Mouse (Mus musculus) telencephalon, adult 2 months (tissue): ENCODE measurements at regions not wholly inside any gene's neighbourhood (a gene's known extent, or its start where the extent isn't known, plus 50 kb on each side); places are given as distances from the start of the nearest gene placed in this dataset.

Experiments used
- DNase-seq: peaks from one replicate; pipeline ENCODE4 v3.0.0-alpha.2; 2011; ENCODE audit warnings: low read depth, low spot score

GRCm38 (mm10) chr1:136717830-136718517 is 93.3 kb downstream of the Zfp281 start:
- no peak for DNase-seq

- DNase-seq = no peak
These were observed 99.2 kb downstream of the Zfp281 start for GRCm38 (mm10) chr1:136723839-136724443.

GRCm38 (mm10) chr1:136725242-136725641 is 100.5 kb downstream of the Zfp281 start:
- no peak for DNase-seq

GRCm38 (mm10) chr1:136726145-136726935 is 101.6 kb downstream of the Zfp281 start:
- no peak for DNase-seq

GRCm38 (mm10) chr1:136727868-136728631 is 103.3 kb downstream of the Zfp281 start:
- DNase-seq = no peak

GRCm38 (mm10) chr1:136728632-136728944 is 103.9 kb downstream of the Zfp281 start:
- DNase-seq = no peak

GRCm38 (mm10) chr1:136730638-136731037 is 105.9 kb downstream of the Zfp281 start:
- peak; percentile 60 for DNase-seq

GRCm38 (mm10) chr1:136738030-136738429 is 113.3 kb downstream of the Zfp281 start:
- DNase-seq = no peak

- peak; percentile 89 for DNase-seq
These were observed 114.8 kb downstream of the Zfp281 start for GRCm38 (mm10) chr1:136739486-136739885.

- peak; percentile 33 for DNase-seq
These were observed 116.4 kb downstream of the Zfp281 start for GRCm38 (mm10) chr1:136741061-136741460.

- no peak for DNase-seq
These were observed 124.5 kb downstream of the Zfp281 start for GRCm38 (mm10) chr1:136749188-136749587.

- DNase-seq = no peak
These were observed 126.9 kb downstream of the Zfp281 start for GRCm38 (mm10) chr1:136751464-136752191.

GRCm38 (mm10) chr1:136754286-136754685 is 129.6 kb downstream of the Zfp281 start:
- no peak for DNase-seq

- no peak for DNase-seq
These were observed 134.0 kb downstream of the Zfp281 start for GRCm38 (mm10) chr1:136758730-136759129.

GRCm38 (mm10) chr1:136759164-136759563 is 134.5 kb downstream of the Zfp281 start:
- no peak for DNase-seq

GRCm38 (mm10) chr1:136761467-136761866 is 136.8 kb downstream of the Zfp281 start:
- no peak for DNase-seq

GRCm38 (mm10) chr1:136768969-136769401 is 144.3 kb downstream of the Zfp281 start:
- no peak for DNase-seq

GRCm38 (mm10) chr1:136773743-136774142 is 149.0 kb downstream of the Zfp281 start:
- DNase-seq = no peak

- no peak for DNase-seq
These were observed 151.5 kb downstream of the Zfp281 start for GRCm38 (mm10) chr1:136776211-136776610.

GRCm38 (mm10) chr1:136777263-136777980 is 152.7 kb downstream of the Zfp281 start:
- DNase-seq = no peak

- DNase-seq = no peak
These were observed 154.7 kb downstream of the Zfp281 start for GRCm38 (mm10) chr1:136779384-136779783.
